Mouse (Mus musculus) left cerebral cortex, postnatal 36 days (tissue): ENCODE results near the gene Bcas1. TPM values are rescaled to one million over a fixed set of nuclear protein-coding genes. Genes with fewer than 3 reads are reported as not detected.
A peak's percentile ranks its signal among the peaks of the same experiment; 100 is the strongest.
"Not testable (repeated sequence)": the region's sequence is repeated elsewhere in the genome, so short reads cannot be mapped to it uniquely, and the experiment has no call there.

Source experiments
- DNase-seq, 2 experiments: peaks; one replicate each; pipeline ENCODE4 v3.0.0; 2021 to 2022; ENCODE audit warnings: low spot score in 2 of 2, mixed read lengths in 1 of 2
- intact Hi-C: fragments of 180-260 bp; cut with DNase I; formaldehyde crosslinking; loops from one replicate; pipeline ENCODE4 v1.15.1; 2025
- total RNA-seq, 2 experiments: library from RNA; stranded (reverse); gene quantifications; 2 replicates each; pipeline ENCODE4 v1.2.3; 2021

Bcas1 gene
- 10 to 100 TPM; 55.7 to 69.9 TPM for total RNA-seq

- intact Hi-C loops, result no loop called here
- no peak for DNase-seq
Measured at GRCm38 (mm10) chr2:170427704-170428103, at the start of gene Bcas1. TSS of gene Bcas1 (minus strand) at chr2:170427845.

GRCm38 (mm10) chr2:170476643-170477042 lies 49.0 kb upstream of the Bcas1 start:
- intact Hi-C loops, result no loop called here
- no peak for DNase-seq

- DNase-seq, result no peak
- intact Hi-C loops, result no loop called here
Measured at GRCm38 (mm10) chr2:170476215-170476614, 48.6 kb upstream of the Bcas1 start.

GRCm38 (mm10) chr2:170475164-170475563 lies 47.5 kb upstream of the Bcas1 start:
- DNase-seq, result no peak
- intact Hi-C loops, result no loop called here

GRCm38 (mm10) chr2:170474125-170474524 lies 46.5 kb upstream of the Bcas1 start:
- intact Hi-C loops, result no loop called here
- DNase-seq, result no peak

GRCm38 (mm10) chr2:170470591-170470990 lies 42.9 kb upstream of the Bcas1 start:
- no peak for DNase-seq
- intact Hi-C loops, result no loop called here

GRCm38 (mm10) chr2:170469616-170470308 lies 42.1 kb upstream of the Bcas1 start:
- peak; percentile 15 to 24 for DNase-seq
- intact Hi-C loops, result no loop called here

- intact Hi-C loops, result no loop called here
- DNase-seq, result no peak
Measured at GRCm38 (mm10) chr2:170468009-170468408, 40.4 kb upstream of the Bcas1 start.

- intact Hi-C loops, result no loop called here
- DNase-seq, result no peak
Measured at GRCm38 (mm10) chr2:170464817-170465216, 37.2 kb upstream of the Bcas1 start.

GRCm38 (mm10) chr2:170461652-170462051 lies 34.0 kb upstream of the Bcas1 start:
- intact Hi-C loops, result no loop called here

GRCm38 (mm10) chr2:170459805-170460204 lies 32.2 kb upstream of the Bcas1 start:
- no peak for DNase-seq
- intact Hi-C loops, result no loop called here

More at GRCm38 (mm10) chr2:170461652-170462051, 34.0 kb upstream of the Bcas1 start:
- DNase-seq, result no peak

- no peak for DNase-seq
- intact Hi-C loops, result no loop called here
Measured at GRCm38 (mm10) chr2:170459183-170459582, 31.5 kb upstream of the Bcas1 start.

GRCm38 (mm10) chr2:170453809-170454208 lies 26.2 kb upstream of the Bcas1 start:
- intact Hi-C loops, DNase-seq: not testable (repeated sequence)

GRCm38 (mm10) chr2:170450933-170451332 lies 23.3 kb upstream of the Bcas1 start:
- peak; percentile 20 to 56 for DNase-seq
- intact Hi-C loops, result loop anchor here (1.0 kb wide), 1 partner anchor 56 kb away; no protein-coding TSS in a partner anchor

GRCm38 (mm10) chr2:170447651-170448050 lies 20.0 kb upstream of the Bcas1 start:
- intact Hi-C loops, result no loop called here

GRCm38 (mm10) chr2:170446843-170447383 lies 19.3 kb upstream of the Bcas1 start:
- DNase-seq, result no peak
- intact Hi-C loops, result no loop called here

More at GRCm38 (mm10) chr2:170447651-170448050, 20.0 kb upstream of the Bcas1 start:
- peak; percentile 11 to 16 for DNase-seq

- peak; percentile 11 to 13 for DNase-seq
- intact Hi-C loops, result no loop called here
Measured at GRCm38 (mm10) chr2:170445861-170446260, 18.2 kb upstream of the Bcas1 start.

GRCm38 (mm10) chr2:170442535-170442934 lies 14.9 kb upstream of the Bcas1 start:
- intact Hi-C loops, result no loop called here
- DNase-seq, result no peak

- no peak for DNase-seq
- intact Hi-C loops, result no loop called here
Measured at GRCm38 (mm10) chr2:170438782-170439181, 11.1 kb upstream of the Bcas1 start.

- no peak for DNase-seq
- intact Hi-C loops, result no loop called here
Measured at GRCm38 (mm10) chr2:170436204-170436603, 8.6 kb upstream of the Bcas1 start.

GRCm38 (mm10) chr2:170432152-170432551 lies 4.5 kb upstream of the Bcas1 start:
- DNase-seq, result no peak
- intact Hi-C loops, result no loop called here
